Mouse (Mus musculus): Measurements from ENCODE around the gene Cd300lf. TPM values are rescaled to one million over a fixed set of nuclear protein-coding genes. Genes with fewer than 3 reads are reported as not detected.
A peak's percentile ranks its signal among the peaks of the same experiment; 100 is the strongest.

Gene Cd300lf
- polyA plus RNA-seq, 1 experiment from 2014 or later: 0.33 TPM

DNA sequence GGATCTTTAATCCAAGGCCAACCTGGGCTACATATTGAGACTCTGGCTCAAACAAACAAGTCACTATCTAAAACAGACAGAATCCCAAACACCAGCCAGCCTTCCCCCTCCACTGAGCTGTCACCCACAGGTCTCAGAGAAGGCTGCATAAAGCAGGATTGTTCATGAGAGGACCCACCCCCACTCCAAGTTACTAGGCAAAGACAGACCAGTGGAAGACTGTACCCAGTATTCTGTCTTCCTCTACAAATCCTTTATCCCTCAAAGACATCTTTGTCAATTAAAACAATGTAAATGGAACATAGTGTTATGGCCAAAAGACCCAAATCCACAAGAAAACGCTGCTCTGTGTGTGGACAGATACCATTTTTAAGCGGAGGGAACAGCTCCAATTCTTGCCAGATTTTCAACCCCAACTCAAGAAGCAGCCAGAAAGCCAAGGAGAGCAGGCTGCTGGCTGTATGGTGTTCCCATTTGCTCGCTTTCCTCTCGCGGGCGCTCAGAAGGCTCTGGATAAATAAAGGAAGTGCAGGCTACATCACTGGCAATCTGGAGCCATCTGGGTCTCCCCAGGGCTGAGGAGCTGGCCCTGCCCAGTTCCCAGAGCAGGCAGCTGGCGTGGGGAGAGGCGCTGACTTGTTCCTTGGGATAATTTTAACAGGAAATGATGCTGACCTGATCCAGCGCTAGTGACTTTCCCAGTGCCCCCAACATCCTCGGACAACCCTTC lies 35.4 kb downstream of the Cd300lf start:
- ATAC-seq (replicated peaks; ENCODE audit: low FRiP score, low read depth): no peak
- TF ChIP-seq CTCF (IDR thresholded peaks at IDR 0.05; ENCODE audit: low read depth): no peak
- no peaks in the 10 kb centered on the region for H3K36me3 ChIP-seq (ENCODE audit: insufficient read depth, low read length)
- H3K27me3 ChIP-seq (ENCODE audit: insufficient read depth, low read length): no peaks in the 10 kb centered on the region
- no peak overlapping the region for H3K9ac ChIP-seq (ENCODE audit: low read depth, low read length)
- no peaks in the 10 kb centered on the region for H3K9me3 ChIP-seq (replicated peaks; ENCODE audit: low read length)
- H3K27ac ChIP-seq: no peak overlapping the region
- H3K4me1 ChIP-seq (replicated peaks; ENCODE audit: insufficient read depth, low read length): no peaks in the 10 kb centered on the region
- WGBS: 48% methylated on average over 10 of the region's 10 CpGs
- H3K4me2 ChIP-seq (ENCODE audit: low read length): no peak overlapping the region
- DNase-seq (ENCODE audit: low spot score): no peak
- no peak overlapping the region for H3K4me3 ChIP-seq (replicated peaks; ENCODE audit: low read depth, low read length)

DNA sequence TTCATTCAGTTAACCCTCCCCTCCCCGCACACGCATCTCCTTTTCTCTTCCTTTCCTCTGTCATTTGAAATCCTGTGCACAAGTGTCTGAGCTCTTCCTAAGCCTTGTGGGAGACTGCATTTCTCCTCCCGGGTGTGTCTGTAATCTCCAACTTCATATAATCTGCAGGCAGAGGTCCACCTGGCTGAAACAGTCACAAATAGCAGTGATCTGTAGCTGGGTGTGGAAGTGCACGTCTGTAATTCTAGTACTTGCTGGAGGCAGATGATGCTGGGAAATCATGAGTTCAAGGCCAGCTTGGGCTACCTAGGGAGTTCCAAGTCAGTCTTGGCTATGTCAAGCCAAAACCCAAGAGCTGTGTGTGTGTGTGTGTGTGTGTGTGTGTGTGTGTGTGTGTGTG lies 41.7 kb downstream of the Cd300lf start:
- 0 out of 2 replicates have a peak, but pooled peaks cover 6% of the 10 kb centered on the region for H3K27me3 ChIP-seq (ENCODE audit: insufficient read depth, low read length)
- 28% methylated on average over 4 of the region's 4 CpGs for WGBS
- no peaks in the 10 kb centered on the region for H3K36me3 ChIP-seq (ENCODE audit: insufficient read depth, low read length)
- no peaks in the 10 kb centered on the region for H3K9me3 ChIP-seq (replicated peaks; ENCODE audit: low read length)
- DNase-seq (ENCODE audit: low spot score) (no peak), ATAC-seq (replicated peaks; ENCODE audit: low FRiP score, low read depth) (no peak)
- no peaks in the 10 kb centered on the region for H3K4me1 ChIP-seq (replicated peaks; ENCODE audit: insufficient read depth, low read length)
- no peak overlapping the region for H3K4me2 ChIP-seq (ENCODE audit: low read length)
- H3K4me3 ChIP-seq (replicated peaks; ENCODE audit: low read depth, low read length): no peak overlapping the region
- TF ChIP-seq CTCF (IDR thresholded peaks at IDR 0.05; ENCODE audit: low read depth): no peak
- no peak overlapping the region for H3K27ac ChIP-seq
- H3K9ac ChIP-seq (ENCODE audit: low read depth, low read length): no peak overlapping the region

DNA sequence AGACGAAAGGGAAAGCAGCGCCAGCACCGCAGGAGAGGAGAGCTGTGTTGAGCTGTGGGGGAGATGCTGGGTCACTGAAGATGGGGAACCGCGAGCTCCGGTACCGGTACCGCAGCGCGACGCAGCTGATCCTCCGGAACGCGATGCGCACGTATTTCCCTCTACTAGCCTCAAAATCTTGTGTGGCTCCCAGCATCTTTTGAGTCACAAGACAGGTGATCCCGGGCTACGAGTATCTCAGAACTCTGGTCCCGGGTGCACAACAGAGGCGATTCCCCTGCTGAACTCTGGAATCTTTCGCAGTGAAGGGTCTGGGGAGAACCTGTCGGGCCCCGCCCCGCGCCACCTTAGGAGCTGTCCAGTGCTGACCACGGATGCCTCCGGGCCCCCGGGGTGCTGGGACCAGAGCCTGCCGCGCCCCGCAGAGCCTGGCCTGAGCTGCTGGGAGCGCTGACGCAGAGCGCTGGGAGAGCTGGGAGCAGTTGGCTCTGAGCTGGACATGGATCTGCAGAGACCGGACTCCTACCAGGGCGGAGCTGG lies 42.4 kb downstream of the Cd300lf start, which contains the start of gene Rab37:
TSS of gene Rab37 (plus strand) at position 70 of the 540 bp plus-strand sequence.
- 0 out of 2 replicates have a peak, but pooled peaks cover 6% of the 10 kb centered on the region for H3K27me3 ChIP-seq (ENCODE audit: insufficient read depth, low read length)
- 3% methylated on average over 36 of the region's 36 CpGs for WGBS
- H3K36me3 ChIP-seq (ENCODE audit: insufficient read depth, low read length): no peaks in the 10 kb centered on the region
- no peak for ATAC-seq (replicated peaks; ENCODE audit: low FRiP score, low read depth)
- peak; percentile 52 for DNase-seq (ENCODE audit: low spot score)
- no peaks in the 10 kb centered on the region for H3K9me3 ChIP-seq (replicated peaks; ENCODE audit: low read length)
- H3K27ac ChIP-seq: no peak within 1 kb of the TSS
- no peak for TF ChIP-seq CTCF (IDR thresholded peaks at IDR 0.05; ENCODE audit: low read depth)
- H3K9ac ChIP-seq (ENCODE audit: low read depth, low read length): no peak within 1 kb of the TSS
- 0 out of 2 replicates have a peak within 1 kb of the TSS, but pooled peaks have one; percentile 13 for H3K4me2 ChIP-seq (ENCODE audit: low read length)
- H3K4me1 ChIP-seq (replicated peaks; ENCODE audit: insufficient read depth, low read length): no peaks in the 10 kb centered on the region
- no peak within 1 kb of the TSS for H3K4me3 ChIP-seq (replicated peaks; ENCODE audit: low read depth, low read length)

DNA sequence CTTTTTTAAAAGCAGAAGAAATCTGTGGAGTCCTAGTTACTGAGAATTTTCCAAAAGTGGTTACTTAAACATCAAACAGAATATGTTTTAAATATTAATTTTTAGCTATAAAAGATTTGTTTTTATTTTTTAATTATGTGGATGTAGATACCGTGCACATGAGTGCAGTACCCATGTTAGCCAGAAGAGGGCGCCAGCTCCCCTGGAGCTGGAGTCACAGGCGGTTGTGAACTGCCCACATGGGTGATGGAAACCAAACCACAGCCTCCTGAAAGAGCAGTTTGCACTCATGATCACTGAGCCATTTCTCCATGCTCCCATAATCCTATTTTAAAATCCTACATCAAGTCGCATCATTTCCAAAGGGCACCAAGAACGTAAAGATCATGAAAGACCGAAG lies 43.9 kb downstream of the Cd300lf start:
- no peak for ATAC-seq (replicated peaks; ENCODE audit: low FRiP score, low read depth)
- Histone ChIP-seq H3K4me1 (replicated peaks; ENCODE audit: insufficient read depth, low read length) (no peaks in the 10 kb centered on the region), H3K4me3 (replicated peaks; ENCODE audit: low read depth, low read length) (no peak overlapping the region), H3K9me3 (replicated peaks; ENCODE audit: low read length) (no peaks in the 10 kb centered on the region), H3K27ac (no peak overlapping the region), H3K4me2 (ENCODE audit: low read length) (no peak overlapping the region), H3K27me3 (ENCODE audit: insufficient read depth, low read length) (0 out of 2 replicates have a peak, but pooled peaks cover 6% of the 10 kb centered on the region), H3K9ac (ENCODE audit: low read depth, low read length) (no peak overlapping the region), H3K36me3 (ENCODE audit: insufficient read depth, low read length) (no peaks in the 10 kb centered on the region)
- peak; percentile 57 for TF ChIP-seq CTCF (IDR thresholded peaks at IDR 0.05; ENCODE audit: low read depth)
- WGBS: 68% methylated on average over 6 of the region's 6 CpGs
- DNase-seq (ENCODE audit: low spot score): no peak

DNA sequence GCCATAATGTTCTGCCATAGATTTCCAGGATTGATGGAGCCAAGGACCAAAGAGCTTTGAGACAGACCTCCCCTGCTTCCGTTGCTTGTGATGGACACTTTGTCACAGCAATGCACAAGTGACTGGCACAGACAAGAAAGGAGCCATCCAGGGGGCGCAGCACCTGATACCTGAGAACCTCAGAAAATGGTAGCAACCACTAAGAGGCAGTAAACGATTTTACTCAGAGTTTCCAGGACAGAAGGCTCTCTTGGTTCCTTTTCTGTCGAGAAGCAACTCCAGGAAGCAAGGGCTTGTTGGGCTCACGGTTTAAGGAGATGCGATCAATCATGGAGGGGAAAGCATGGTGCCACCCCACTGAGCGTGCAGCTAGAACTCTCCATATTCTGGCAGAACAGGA lies 47.6 kb downstream of the Cd300lf start:
- TF ChIP-seq CTCF (IDR thresholded peaks at IDR 0.05; ENCODE audit: low read depth): no peak
- H3K4me1 ChIP-seq (replicated peaks; ENCODE audit: insufficient read depth, low read length): no peaks in the 10 kb centered on the region
- no peaks in the 10 kb centered on the region for H3K27me3 ChIP-seq (ENCODE audit: insufficient read depth, low read length)
- no peak for ATAC-seq (replicated peaks; ENCODE audit: low FRiP score, low read depth)
- H3K4me2 ChIP-seq (ENCODE audit: low read length): no peak overlapping the region
- H3K9me3 ChIP-seq (replicated peaks; ENCODE audit: low read length): no peaks in the 10 kb centered on the region
- no peak for DNase-seq (ENCODE audit: low spot score)
- no peak overlapping the region for H3K27ac ChIP-seq
- no peaks in the 10 kb centered on the region for H3K36me3 ChIP-seq (ENCODE audit: insufficient read depth, low read length)
- no peak overlapping the region for H3K4me3 ChIP-seq (replicated peaks; ENCODE audit: low read depth, low read length)
- WGBS: 43% methylated on average over 7 of the region's 7 CpGs
- H3K9ac ChIP-seq (ENCODE audit: low read depth, low read length): no peak overlapping the region

DNA sequence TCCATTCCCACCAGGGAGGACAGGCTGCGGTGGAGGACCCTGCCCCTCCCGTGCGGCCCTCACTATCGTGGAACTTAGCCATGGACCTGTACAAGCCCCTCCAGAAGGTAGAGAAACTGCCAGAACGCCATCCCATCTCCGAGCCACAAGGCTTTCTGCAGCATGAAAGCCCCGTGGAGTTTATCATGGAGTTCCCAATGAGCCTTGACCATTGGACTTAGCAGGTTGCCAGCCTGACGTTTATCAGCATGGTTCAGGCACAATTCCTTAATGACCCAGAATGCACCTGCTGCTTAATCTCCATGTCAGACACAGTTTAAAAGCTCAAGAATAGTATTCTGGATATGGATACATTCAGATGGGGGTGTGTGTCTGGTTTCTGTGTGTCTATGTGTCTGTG lies 48.7 kb downstream of the Cd300lf start:
- H3K27ac ChIP-seq: no peak overlapping the region
- 66% methylated on average over 8 of the region's 8 CpGs for WGBS
- no peaks in the 10 kb centered on the region for H3K36me3 ChIP-seq (ENCODE audit: insufficient read depth, low read length)
- no peak overlapping the region for H3K4me3 ChIP-seq (replicated peaks; ENCODE audit: low read depth, low read length)
- H3K9me3 ChIP-seq (replicated peaks; ENCODE audit: low read length): no peaks in the 10 kb centered on the region
- no peak for DNase-seq (ENCODE audit: low spot score)
- ATAC-seq (replicated peaks; ENCODE audit: low FRiP score, low read depth): no peak
- no peak overlapping the region for H3K4me2 ChIP-seq (ENCODE audit: low read length)
- no peak for TF ChIP-seq CTCF (IDR thresholded peaks at IDR 0.05; ENCODE audit: low read depth)
- no peak overlapping the region for H3K9ac ChIP-seq (ENCODE audit: low read depth, low read length)
- H3K4me1 ChIP-seq (replicated peaks; ENCODE audit: insufficient read depth, low read length): no peaks in the 10 kb centered on the region
- no peaks in the 10 kb centered on the region for H3K27me3 ChIP-seq (ENCODE audit: insufficient read depth, low read length)

Data from kidney, postnatal 0 days (tissue).